Mouse (Mus musculus) adrenal gland, postnatal 4 days (tissue): Measurements from ENCODE around the gene Dnajc16. TPM values are rescaled to one million over a fixed set of nuclear protein-coding genes. Genes with fewer than 3 reads are reported as not detected.

Experiments used
- DNase-seq, 2 experiments: peaks; one replicate each; pipeline ENCODE4 v3.0.0; 2021 to 2022; ENCODE audit warnings: low spot score in 2 of 2, mixed read lengths in 2 of 2
- total RNA-seq, 2 experiments: library from RNA; stranded (reverse); gene quantifications; 2 replicates each; pipeline ENCODE4 v1.2.3; 2021

The Dnajc16 gene
- total RNA-seq, 2 experiments from 2014 or later, result 19.8 to 20.1 TPM

- DNase-seq, result no peak
Measured at GRCm38 (mm10) chr4:141729266-141729665, 61.5 kb downstream of the Dnajc16 start.

- no peak for DNase-seq
Measured at GRCm38 (mm10) chr4:141725738-141726137, 65.0 kb downstream of the Dnajc16 start.

DNA sequence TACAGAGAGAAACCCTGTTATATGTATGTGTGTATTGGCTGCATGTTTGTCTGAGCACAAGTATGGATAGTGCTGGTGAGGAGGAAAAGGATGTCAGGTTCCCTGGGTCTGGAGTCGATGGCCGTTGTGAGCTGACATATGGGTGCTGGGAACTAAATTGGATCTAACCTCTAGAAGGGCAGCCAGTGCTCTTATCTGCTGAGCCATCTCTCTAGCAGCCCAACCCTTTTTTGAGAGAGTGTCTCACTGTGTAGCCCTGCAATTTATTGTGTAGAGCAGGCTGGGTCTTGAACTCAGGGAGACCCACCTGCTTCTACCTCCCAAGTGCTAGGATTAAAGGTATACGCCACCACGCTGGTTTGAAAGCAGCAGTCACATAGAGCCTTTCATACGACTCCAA lies 65.5 kb downstream of the Dnajc16 start:
- no peak for DNase-seq

GRCm38 (mm10) chr4:141724594-141724993 lies 66.1 kb downstream of the Dnajc16 start:
- no peak for DNase-seq

GRCm38 (mm10) chr4:141723673-141724068 lies 67.1 kb downstream of the Dnajc16 start:
- no peak for DNase-seq

DNA sequence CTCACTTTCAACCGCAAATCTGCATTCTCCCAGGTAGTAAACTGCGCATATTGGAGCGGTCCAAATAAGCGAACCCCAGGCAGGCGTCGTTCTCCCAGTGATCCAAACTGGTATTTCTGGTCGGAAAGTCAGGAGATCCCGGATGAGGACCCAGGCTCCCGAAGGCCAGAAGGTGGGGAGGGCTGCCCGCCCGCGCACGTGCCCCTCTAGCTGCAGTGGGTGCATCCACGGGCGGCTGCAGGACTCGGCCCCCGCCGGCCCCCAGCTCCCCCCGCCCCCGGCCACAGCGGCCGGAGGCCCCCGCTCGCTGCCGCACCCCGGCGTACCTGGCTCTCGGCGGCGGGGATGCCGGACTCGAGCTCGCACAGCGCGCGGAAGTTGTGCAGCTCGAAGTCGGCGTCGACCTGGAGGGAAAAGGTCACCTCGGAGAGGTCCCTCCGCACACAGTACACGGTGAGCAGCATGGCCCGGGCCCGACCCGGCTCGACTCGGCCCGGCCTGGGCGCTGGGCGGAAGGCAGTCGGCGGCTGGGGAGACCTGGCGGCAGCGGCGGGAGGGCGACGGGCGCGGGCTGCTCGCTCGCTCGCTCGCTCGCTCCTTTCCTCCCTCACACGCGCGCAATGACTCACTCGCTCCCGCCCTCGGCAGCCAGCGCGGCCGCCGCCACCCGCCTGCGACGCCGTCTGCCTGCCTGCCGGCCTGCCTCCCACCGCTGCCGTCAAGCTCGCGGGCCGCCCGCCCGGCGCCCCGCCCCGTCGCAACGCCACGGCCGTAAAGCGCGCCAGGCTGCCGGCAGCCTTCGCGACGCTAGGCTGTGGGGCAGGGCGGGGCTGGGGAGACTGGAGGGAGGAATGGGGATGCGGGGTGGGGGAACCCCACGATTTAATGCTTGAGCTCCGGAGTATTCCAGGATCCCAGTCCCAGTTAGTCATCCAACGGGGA lies 67.7 kb downstream of the Dnajc16 start, which contains the start of gene Ddi2:
Gene Ddi2, minus strand, starts transcription at position 689 of the 942 bp plus-strand sequence.
- DNase-seq, result peak; percentile 79 to 82

DNA sequence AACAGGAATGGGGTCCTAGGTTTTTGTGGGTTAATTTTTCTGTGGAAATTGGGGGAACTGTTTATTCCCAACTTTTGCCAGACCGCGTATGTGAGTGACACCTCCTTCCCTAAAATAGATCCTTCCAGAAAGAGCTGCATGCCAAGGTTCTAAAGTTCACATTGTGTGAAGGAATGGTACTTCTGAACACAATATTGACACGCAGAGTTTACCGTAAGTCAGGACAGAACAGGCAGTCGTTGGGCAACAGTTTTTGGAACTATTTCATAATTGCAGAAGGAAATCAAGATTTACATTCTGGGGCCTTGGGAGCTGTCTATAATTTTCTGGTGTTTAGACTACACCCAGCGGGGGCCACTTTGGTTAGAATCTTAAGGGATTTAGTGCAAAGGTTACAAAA lies 68.8 kb downstream of the Dnajc16 start:
- DNase-seq, result no peak

DNA sequence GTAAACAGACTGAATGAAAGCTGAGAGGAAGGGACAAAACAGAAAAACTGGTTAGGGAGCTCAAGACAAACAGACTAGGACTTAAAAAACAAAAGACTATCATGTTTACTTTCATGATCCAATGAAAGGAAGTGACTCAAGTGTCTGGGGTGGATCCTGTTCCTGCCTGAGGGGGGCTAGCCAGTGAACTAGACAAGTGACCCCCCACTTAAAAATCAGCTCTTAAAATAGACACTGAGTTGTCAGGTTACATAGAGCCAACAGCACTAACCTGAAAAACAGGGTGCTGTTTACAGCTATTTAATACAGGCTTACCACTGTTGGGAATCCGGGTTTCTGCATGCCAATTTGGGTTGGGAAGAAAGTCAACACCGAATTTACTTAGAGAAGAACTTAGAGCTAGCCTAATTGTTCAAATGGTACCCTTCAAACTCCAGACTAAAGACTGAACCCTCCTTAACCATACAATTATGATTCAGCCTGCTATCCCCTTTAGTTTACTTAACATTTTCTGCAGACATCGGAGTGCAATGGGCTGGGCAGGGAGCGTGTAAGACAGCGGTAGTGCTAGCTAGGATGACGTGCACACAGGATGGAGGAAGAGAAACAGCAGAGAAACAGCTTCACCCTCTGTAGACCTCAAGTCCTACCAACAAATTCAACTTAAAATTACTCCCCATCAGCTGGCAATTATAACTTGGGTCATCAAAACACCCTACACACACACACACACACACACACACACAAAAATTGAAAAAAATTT lies 69.8 kb downstream of the Dnajc16 start:
- no peak for DNase-seq

DNA sequence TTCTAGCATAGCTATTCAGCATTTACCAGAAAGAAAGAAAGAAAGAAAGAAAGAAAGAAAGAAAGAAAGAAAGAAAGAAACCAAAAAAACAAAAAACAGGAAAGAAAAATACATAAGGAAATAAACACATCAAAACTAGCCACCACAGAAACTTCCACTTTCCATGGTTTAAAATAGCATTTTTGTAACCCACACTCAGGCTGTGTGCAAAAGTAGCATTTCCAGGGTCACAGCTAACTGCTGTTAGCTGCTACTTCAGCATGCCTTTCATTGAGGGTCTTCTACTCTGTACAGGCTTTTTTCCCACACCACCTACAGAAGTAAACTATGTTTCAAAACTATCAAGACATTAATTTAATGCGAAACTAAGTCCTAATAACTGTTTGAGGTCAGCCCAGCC lies 71.4 kb downstream of the Dnajc16 start:
- no peak for DNase-seq

DNA sequence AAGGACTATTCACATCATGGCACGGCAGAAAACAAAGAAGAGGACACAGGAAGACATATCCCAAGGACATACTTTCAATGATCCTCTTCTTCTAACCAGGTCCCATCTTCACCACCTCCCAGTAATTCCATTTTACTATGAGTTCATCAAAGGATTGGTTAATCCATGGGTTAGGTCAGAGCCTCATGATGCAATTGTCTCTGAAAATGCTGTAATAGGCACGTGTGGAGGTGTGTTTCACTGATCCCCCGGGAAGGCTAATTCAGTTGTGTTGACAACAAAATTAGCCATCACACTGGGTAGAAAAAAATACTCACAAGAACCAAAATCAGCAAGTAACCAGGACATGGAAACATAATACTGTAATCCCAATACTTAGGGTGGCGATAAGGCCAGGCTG lies 73.1 kb downstream of the Dnajc16 start:
- no peak for DNase-seq

GRCm38 (mm10) chr4:141715027-141715426 lies 75.7 kb downstream of the Dnajc16 start:
- DNase-seq, result no peak

GRCm38 (mm10) chr4:141713598-141714142 lies 77.1 kb downstream of the Dnajc16 start:
- DNase-seq, result no peak

GRCm38 (mm10) chr4:141711250-141711649 lies 79.5 kb downstream of the Dnajc16 start:
- DNase-seq, result no peak

Other genes with a start within 250 kb of the Dnajc16 start
- gene Fblim1, start 184.8 kb downstream of the Dnajc16 start, total RNA-seq, result 10 to 100 TPM; 24.9 to 32.1 TPM
- 1 to 10 TPM; 3.7 to 3.8 TPM for gene Tmem82, start 172.3 kb downstream of the Dnajc16 start, total RNA-seq
- 1 to 10 TPM; 7.4 to 9.5 TPM for gene Slc25a34, start 167.1 kb downstream of the Dnajc16 start, total RNA-seq
- 10 to 100 TPM; 55.5 to 60.5 TPM for gene Plekhm2, start 126.0 kb downstream of the Dnajc16 start, total RNA-seq
- gene Rsc1a1, start 105.3 kb downstream of the Dnajc16 start, total RNA-seq, result not detected
- gene Ddi2, start 67.5 kb downstream of the Dnajc16 start, total RNA-seq, result 10 to 100 TPM; 51.8 to 56.0 TPM
- 10 to 100 TPM in 1 of 2 experiments, 1 to 10 TPM in 1; 4.9 to 13.6 TPM for gene Agmat, start 44.3 kb downstream of the Dnajc16 start, total RNA-seq
- 10 to 100 TPM; 31.5 to 32.4 TPM for gene Casp9, start 2.7 kb upstream of the Dnajc16 start, total RNA-seq
- gene Cela2a, start 35.2 kb upstream of the Dnajc16 start, total RNA-seq, result 1,000 to 10,000 TPM in 1 of 2 experiments, under 1 TPM in 1; 0.56 to 1,571 TPM
- 10 to 100 TPM in 1 of 2 experiments, not detected in 1; 54.8 TPM for gene Ctrc, start 55.4 kb upstream of the Dnajc16 start, total RNA-seq
- gene Efhd2, start 84.0 kb upstream of the Dnajc16 start, total RNA-seq, result 10 to 100 TPM; 36.3 to 37.1 TPM
- gene Fhad1, start 224.2 kb upstream of the Dnajc16 start, total RNA-seq, result 1 to 10 TPM; 1.4 to 2.0 TPM